Mouse (Mus musculus) hindbrain, embryonic 15.5 days (tissue): ENCODE measurements around the gene Gpx4. TPM values are rescaled to one million over a fixed set of nuclear protein-coding genes. Genes with fewer than 3 reads are reported as not detected.
A peak's percentile ranks its signal among the peaks of the same experiment; 100 is the strongest.

ENCODE experiments used
- ATAC-seq: fragments of 200-750 bp; cut with Nextera tagmentation; 2 replicates; pipeline ENCODE4 v1.8.0; 2017; ENCODE audit warnings: low read depth, moderate number of reproducible peaks, moderate TSS enrichment; ENCODE audit not compliant: low FRiP score
- H3K27ac ChIP-seq: fragments of 300-500 bp; sonication (generic); replicated peaks from 2 replicates; pipeline ENCODE4 v1.5.1; 2015; ENCODE audit warnings: mild to moderate bottlenecking, inconsistent platforms
- H3K27me3 ChIP-seq: fragments of 300-500 bp; sonication (generic); 2 replicates; pipeline ENCODE4 v1.6.1; 2015; ENCODE audit warnings: control low read depth, inconsistent platforms
- H3K36me3 ChIP-seq: fragments of 300-500 bp; sonication (generic); 2 replicates; pipeline ENCODE4 v1.6.1; 2015; ENCODE audit warnings: control low read depth, inconsistent platforms
- H3K4me1 ChIP-seq: fragments of 300-500 bp; sonication (generic); replicated peaks from 2 replicates; pipeline ENCODE4 v1.6.1; 2015; ENCODE audit warnings: control low read depth, inconsistent platforms
- H3K4me2 ChIP-seq: fragments of 300-500 bp; sonication (generic); 2 replicates; pipeline ENCODE4 v1.6.1; 2015; ENCODE audit warnings: moderate library complexity, mild to moderate bottlenecking, inconsistent platforms
- H3K4me3 ChIP-seq: fragments of 300-500 bp; sonication (generic); 2 replicates; pipeline ENCODE4 v1.5.1; 2015; ENCODE audit warnings: mild to moderate bottlenecking, inconsistent platforms
- H3K9ac ChIP-seq: fragments of 300-500 bp; sonication (generic); 2 replicates; pipeline ENCODE4 v1.6.1; 2015; ENCODE audit warnings: inconsistent platforms
- H3K9me3 ChIP-seq: fragments of 300-500 bp; sonication (generic); 2 replicates; pipeline ENCODE4 v1.6.1; 2016; ENCODE audit warnings: control low read depth, inconsistent platforms
- WGBS: fragments of 180-500 bp; shearing (Covaris S2); methylation state at CpG from one replicate; pipeline ENCODE4 v1.1.7; 2015; 5-methylcytosine and 5-hydroxymethylcytosine counted together
- polyA plus RNA-seq: library from polyadenylated mRNA; unstranded; fragments of >200 nt; fragmentation: Nextera tagmentation; extraction: Ambion mirVana; gene quantifications from 2 replicates; pipeline ENCODE4 v1.2.1, GENCODE M21; 2015

Gene Gpx4
- polyA plus RNA-seq, 1 experiment from 2014 or later = 583 TPM

DNA sequence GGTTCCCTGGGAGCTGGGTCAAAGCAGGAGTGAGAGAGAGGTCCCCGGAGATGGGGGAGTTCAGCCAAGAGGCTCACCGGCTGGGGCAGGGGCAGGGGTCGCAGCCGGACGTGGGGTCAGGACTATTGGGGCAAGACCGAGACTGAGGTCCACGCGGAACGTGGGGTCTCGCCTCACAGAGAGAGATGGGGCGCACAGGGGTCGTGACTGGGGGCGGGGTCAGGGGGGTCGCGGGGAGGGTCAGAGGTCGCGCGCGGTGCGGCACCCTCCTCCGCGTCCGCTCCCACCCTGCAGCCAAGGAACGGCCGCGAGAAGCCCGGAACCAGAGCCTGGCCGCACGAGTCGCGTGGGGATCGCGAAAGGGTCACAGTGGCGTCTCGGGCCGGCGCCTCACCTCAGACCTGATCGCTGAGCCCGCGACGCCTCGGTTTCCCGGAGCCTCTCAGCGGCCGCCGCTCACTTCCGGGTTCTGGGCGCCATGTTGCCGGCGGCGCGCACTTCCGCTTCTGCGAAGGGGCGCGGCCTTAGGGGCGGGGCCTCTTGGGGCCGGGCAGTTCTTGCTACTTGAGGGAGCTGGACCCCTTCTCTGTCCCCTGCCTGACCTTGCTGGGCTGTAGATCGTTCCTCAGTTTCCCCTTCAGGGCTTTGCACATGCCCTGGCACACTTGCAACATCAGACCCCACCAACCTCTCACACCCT lies 55.4 kb downstream of the Gpx4 start:
- peak; percentile 89 for ATAC-seq
- peak overlapping the region; percentile 81 for H3K9ac ChIP-seq
- no peaks in the 10 kb centered on the region for H3K36me3 ChIP-seq
- WGBS = under 1% methylated on average over 59 of the region's 59 CpGs
- H3K27ac ChIP-seq = peak overlapping the region; percentile 56
- H3K4me2 ChIP-seq = peak overlapping the region; percentile 84
- H3K27me3 ChIP-seq = peaks cover 2% of the 10 kb centered on the region; the same call in 1 of the 2 replicates
- no peaks in the 10 kb centered on the region for H3K9me3 ChIP-seq
- H3K4me1 ChIP-seq = peaks cover 24% of the 10 kb centered on the region
- H3K4me3 ChIP-seq = peak overlapping the region; percentile 91

DNA sequence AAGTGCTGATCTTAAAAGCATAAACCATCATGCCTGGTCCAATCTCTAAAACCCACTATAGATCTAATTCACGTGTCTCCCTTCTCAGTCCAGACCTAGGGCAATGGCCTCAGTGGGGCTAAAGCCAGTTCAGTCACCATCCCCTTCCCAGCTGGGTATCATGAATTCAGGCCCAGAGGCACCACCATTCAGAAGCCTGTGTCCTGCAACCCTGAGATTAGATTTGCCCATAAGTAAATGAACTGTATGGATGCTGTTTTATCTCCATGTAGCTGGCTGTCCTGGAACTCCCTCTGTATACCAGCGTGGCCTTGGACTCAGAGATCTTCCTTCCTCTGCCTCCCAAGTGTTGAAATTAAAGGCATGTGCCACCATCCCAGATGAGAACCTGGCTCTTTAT lies 56.1 kb downstream of the Gpx4 start:
- no peak for ATAC-seq
- peak overlapping the region; percentile 91; the same call in 1 of the 2 replicates for H3K4me3 ChIP-seq
- 80% methylated on average over 2 of the region's 2 CpGs for WGBS

DNA sequence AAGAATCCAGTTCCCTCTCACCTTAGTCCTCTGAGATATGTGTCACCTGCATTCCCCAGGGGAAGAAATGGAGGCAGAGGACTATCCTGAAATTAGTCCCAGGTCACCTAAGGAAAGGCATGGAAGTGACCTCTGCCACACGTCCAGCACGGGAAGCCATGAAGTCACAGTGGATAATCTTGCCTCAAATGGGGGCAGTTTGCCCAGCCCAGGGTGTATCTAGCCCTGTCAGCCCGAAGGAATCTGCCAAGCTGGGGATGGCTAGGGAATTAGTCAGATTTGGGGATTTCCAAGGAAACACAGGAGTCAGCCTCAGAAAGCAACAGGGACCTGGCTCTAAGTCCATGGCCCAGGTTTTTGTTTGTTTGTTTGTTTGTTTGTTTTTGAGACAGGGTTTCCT lies 57.2 kb downstream of the Gpx4 start:
- H3K4me1 ChIP-seq = peaks cover 21% of the 10 kb centered on the region
- no peak overlapping the region for H3K27ac ChIP-seq
- 91% methylated on average over 3 of the region's 3 CpGs for WGBS
- no peak overlapping the region for H3K9ac ChIP-seq
- H3K4me3 ChIP-seq = no peak overlapping the region
- H3K27me3 ChIP-seq = peaks cover 2% of the 10 kb centered on the region; the same call in 1 of the 2 replicates
- H3K36me3 ChIP-seq = no peaks in the 10 kb centered on the region
- no peaks in the 10 kb centered on the region for H3K9me3 ChIP-seq
- no peak for ATAC-seq
- H3K4me2 ChIP-seq = no peak overlapping the region

More for the DNA sequence above, 56.1 kb downstream of the Gpx4 start:
- peaks cover 2% of the 10 kb centered on the region; the same call in 1 of the 2 replicates for H3K27me3 ChIP-seq
- H3K9ac ChIP-seq = 0 out of 2 replicates have a peak overlapping the region, but pooled peaks have one; percentile 81
- H3K4me2 ChIP-seq = peak overlapping the region; percentile 84
- H3K4me1 ChIP-seq = peaks cover 21% of the 10 kb centered on the region
- H3K27ac ChIP-seq = peak overlapping the region; percentile 56
- H3K9me3 ChIP-seq = no peaks in the 10 kb centered on the region
- H3K36me3 ChIP-seq = no peaks in the 10 kb centered on the region

DNA sequence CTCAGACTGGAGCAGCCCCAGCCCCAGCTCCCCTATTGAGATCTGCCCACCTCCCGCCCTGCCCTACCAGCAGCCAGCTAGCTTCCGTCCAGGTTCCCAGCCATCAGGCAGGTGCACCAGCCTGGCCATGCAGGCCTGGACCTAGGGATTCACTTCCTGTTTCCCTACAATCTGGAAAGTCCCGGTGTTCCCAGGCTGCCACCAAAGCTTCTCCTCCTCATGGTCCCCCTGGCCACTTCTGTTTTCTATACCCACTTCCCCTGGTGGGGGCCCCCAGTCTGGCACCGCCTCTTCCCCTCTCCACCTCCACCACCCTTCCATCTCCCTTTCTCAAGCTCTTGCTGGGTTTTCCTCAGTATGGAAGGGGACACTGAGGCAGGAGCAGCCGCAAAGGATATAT lies 58.5 kb downstream of the Gpx4 start, which contains the start of gene Sbno2:
Gene Sbno2 (minus strand): TSS at position 112 of the 400 bp plus-strand sequence.
- no peak within 1 kb of the TSS for H3K4me2 ChIP-seq
- H3K27me3 ChIP-seq = peaks cover 2% of the 10 kb centered on the region; the same call in 1 of the 2 replicates
- ATAC-seq = no peak
- peaks cover 16% of the 10 kb centered on the region for H3K4me1 ChIP-seq
- H3K4me3 ChIP-seq = no peak within 1 kb of the TSS
- no peak within 1 kb of the TSS for H3K27ac ChIP-seq
- H3K9ac ChIP-seq = no peak within 1 kb of the TSS
- WGBS = 75% methylated on average over 5 of the region's 5 CpGs
- H3K36me3 ChIP-seq = no peaks in the 10 kb centered on the region
- H3K9me3 ChIP-seq = no peaks in the 10 kb centered on the region

DNA sequence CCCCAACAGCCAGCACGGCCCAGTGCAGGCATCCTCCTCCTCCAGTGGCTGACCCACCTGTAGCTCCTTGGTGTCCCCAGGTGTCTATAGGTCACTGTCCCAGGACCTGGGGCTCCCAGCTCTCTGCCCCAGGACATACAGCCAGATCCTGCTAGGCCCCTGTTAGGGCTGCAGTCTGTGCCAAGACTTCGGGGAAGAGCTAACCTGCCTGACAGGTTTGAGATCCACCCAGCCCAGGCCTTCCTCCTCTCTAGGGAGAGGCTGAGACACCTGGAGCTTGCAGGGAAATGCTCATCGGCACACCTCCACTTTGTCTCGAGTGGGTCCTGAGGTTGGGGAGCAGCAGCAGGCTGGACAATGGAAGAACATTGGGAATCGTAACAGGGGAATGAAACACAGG lies 59.0 kb downstream of the Gpx4 start:
- Histone ChIP-seq H3K27ac (no peak overlapping the region), H3K4me3 (no peak overlapping the region), H3K4me2 (no peak overlapping the region), H3K27me3 (peaks cover 2% of the 10 kb centered on the region; the same call in 1 of the 2 replicates), H3K36me3 (no peaks in the 10 kb centered on the region), H3K9ac (no peak overlapping the region), H3K4me1 (peaks cover 11% of the 10 kb centered on the region), H3K9me3 (no peaks in the 10 kb centered on the region)
- WGBS = 74% methylated on average over 5 of the region's 5 CpGs
- no peak for ATAC-seq

Other genes starting within 250 kb of the Gpx4 start
- 0.49 and 0.92 TPM in 2 replicates for gene Misp, start 226.2 kb upstream of the Gpx4 start, polyA plus RNA-seq
- gene Ptbp1, start 192.7 kb upstream of the Gpx4 start, polyA plus RNA-seq = 74.8 and 77.1 TPM in 2 replicates
- 11.0 and 11.3 TPM in 2 replicates for gene Prtn3, start 172.7 kb upstream of the Gpx4 start, polyA plus RNA-seq
- 383 and 417 TPM in 2 replicates for gene Plppr3, start 172.5 kb upstream of the Gpx4 start, polyA plus RNA-seq
- gene Elane, start 160.9 kb upstream of the Gpx4 start, polyA plus RNA-seq = 0.16 TPM in 1 of 2 replicates, not detected in the other
- gene Cfd, start 156.3 kb upstream of the Gpx4 start, polyA plus RNA-seq = not detected in 2 replicates
- 51.2 and 54.2 TPM in 2 replicates for gene Med16, start 138.2 kb upstream of the Gpx4 start, polyA plus RNA-seq
- gene Gm26602, start 136.3 kb upstream of the Gpx4 start, polyA plus RNA-seq = 3.0 TPM in 1 of 2 replicates, not detected in the other
- 2.7 and 3.1 TPM in 2 replicates for gene Kiss1r, start 130.2 kb upstream of the Gpx4 start, polyA plus RNA-seq
- gene R3hdm4, start 126.0 kb upstream of the Gpx4 start, polyA plus RNA-seq = 258 and 289 TPM in 2 replicates
- 2.9 and 3.2 TPM in 2 replicates for gene Arid3a, start 120.1 kb upstream of the Gpx4 start, polyA plus RNA-seq
- 93.6 and 94.7 TPM in 2 replicates for gene Wdr18, start 87.0 kb upstream of the Gpx4 start, polyA plus RNA-seq
- gene Grin3b, start 76.5 kb upstream of the Gpx4 start, polyA plus RNA-seq = 0.29 and 0.34 TPM in 2 replicates
- gene Tmem259, start 62.8 kb upstream of the Gpx4 start, polyA plus RNA-seq = 24.5 and 27.3 TPM in 2 replicates
- 29.4 and 33.6 TPM in 2 replicates for gene Cnn2, start 58.6 kb upstream of the Gpx4 start, polyA plus RNA-seq
- gene Abca7, start 50.7 kb upstream of the Gpx4 start, polyA plus RNA-seq = 4.8 and 5.4 TPM in 2 replicates
- gene Arhgap45, start 30.5 kb upstream of the Gpx4 start, polyA plus RNA-seq = 2.3 and 2.5 TPM in 2 replicates
- 141 and 145 TPM in 2 replicates for gene Polr2e, start 7.4 kb upstream of the Gpx4 start, polyA plus RNA-seq
- 12.6 and 12.9 TPM in 2 replicates for gene Sbno2, start 58.4 kb downstream of the Gpx4 start, polyA plus RNA-seq
- 18.6 and 20.0 TPM in 2 replicates for gene Stk11, start 68.6 kb downstream of the Gpx4 start, polyA plus RNA-seq
- 503 and 517 TPM in 2 replicates for gene Atp5d, start 91.5 kb downstream of the Gpx4 start, polyA plus RNA-seq
- 61.4 and 71.3 TPM in 2 replicates for gene Cbarp, start 93.7 kb downstream of the Gpx4 start, polyA plus RNA-seq
- gene Midn, start 101.1 kb downstream of the Gpx4 start, polyA plus RNA-seq = 22.6 and 26.0 TPM in 2 replicates
- 295 and 319 TPM in 2 replicates for gene Cirbp, start 118.8 kb downstream of the Gpx4 start, polyA plus RNA-seq
- 10.1 and 12.7 TPM in 2 replicates for gene 1600002K03Rik, start 125.8 kb downstream of the Gpx4 start, polyA plus RNA-seq
- 29.1 and 33.6 TPM in 2 replicates for gene Efna2, start 132.3 kb downstream of the Gpx4 start, polyA plus RNA-seq
- gene Mum1, start 179.3 kb downstream of the Gpx4 start, polyA plus RNA-seq = 36.5 and 38.6 TPM in 2 replicates
- 311 and 321 TPM in 2 replicates for gene Ndufs7, start 202.0 kb downstream of the Gpx4 start, polyA plus RNA-seq
- gene Gamt, start 213.8 kb downstream of the Gpx4 start, polyA plus RNA-seq = 24.6 and 28.1 TPM in 2 replicates
- gene Dazap1, start 214.3 kb downstream of the Gpx4 start, polyA plus RNA-seq = 46.9 and 51.3 TPM in 2 replicates
- gene Rps15, start 245.3 kb downstream of the Gpx4 start, polyA plus RNA-seq = 551 and 587 TPM in 2 replicates
- 175 and 181 TPM in 2 replicates for gene Apc2, start 248.8 kb downstream of the Gpx4 start, polyA plus RNA-seq